Mouse (Mus musculus) ES-E14 (cell line): ENCODE measurements at regions not wholly inside any gene's neighbourhood (a gene's known extent, or its start where the extent isn't known, plus 50 kb on each side); places are given as distances from the start of the nearest gene placed in this dataset.

ENCODE experiments used
- DNase-seq: peaks from one replicate; pipeline ENCODE4 v3.0.0-alpha.2; 2013; ENCODE audit warnings: low read depth, low spot score
- H3K27ac ChIP-seq: 2 replicates; pipeline ENCODE4 v1.5.1; 2012; ENCODE audit warnings: low read depth, mild to moderate bottlenecking, low read length, moderate library complexity, mixed read lengths; ENCODE audit not compliant: poor library complexity, insufficient read depth, severe bottlenecking
- H3K36me3 ChIP-seq: 2 replicates; pipeline ENCODE4 v1.6.1; 2012; ENCODE audit warnings: mild to moderate bottlenecking, low read length, moderate library complexity, mixed read lengths; ENCODE audit not compliant: control insufficient read depth, poor library complexity, insufficient read depth, severe bottlenecking
- H3K4me1 ChIP-seq, 2 experiments: fragments of 150-350 bp in 1 of 2; sonication (generic) in 1 of 2; 2 replicates each; pipeline ENCODE4 v1.6.1; 2012; ENCODE audit warnings: low read length in 2 of 2, mild to moderate bottlenecking in 1 of 2, mixed read lengths in 1 of 2; ENCODE audit not compliant: control insufficient read depth in 2 of 2, insufficient read depth in 2 of 2, poor library complexity in 1 of 2
- H3K4me3 ChIP-seq, 2 experiments: fragments of 150-350 bp in 1 of 2; sonication (generic) in 1 of 2; 2 replicates each; pipeline ENCODE4 v1.5.1; 2012; ENCODE audit warnings: low read length in 2 of 2, low read depth in 1 of 2, mild to moderate bottlenecking in 1 of 2, mixed read lengths in 1 of 2; ENCODE audit not compliant: insufficient read depth in 1 of 2, poor library complexity in 1 of 2, severe bottlenecking in 1 of 2
- H3K9ac ChIP-seq: 2 replicates; pipeline ENCODE4 v1.6.1; 2012; ENCODE audit warnings: low read depth, mild to moderate bottlenecking, low read length, mixed read lengths; ENCODE audit not compliant: poor library complexity, insufficient read depth, severe bottlenecking
- H3K9me3 ChIP-seq: fragments of 150-350 bp; sonication (generic); 2 replicates; pipeline ENCODE4 v1.6.1; 2012; ENCODE audit warnings: low read depth, mild to moderate bottlenecking, low read length; ENCODE audit not compliant: control insufficient read depth, insufficient read depth
- CHD2 ChIP-seq: IDR thresholded peaks from 2 replicates; pipeline ENCODE4 v1.6.1; 2014; ENCODE audit warnings: mild to moderate bottlenecking, low read depth, low read length, inconsistent platforms
- HCFC1 ChIP-seq: IDR thresholded peaks from 2 replicates; pipeline ENCODE4 v1.6.1; 2012; ENCODE audit warnings: low read length, inconsistent platforms, borderline replicate concordance; ENCODE audit not compliant: insufficient read depth
- MAFK ChIP-seq: IDR thresholded peaks from 2 replicates; pipeline ENCODE4 v1.6.1; 2014; ENCODE audit warnings: mild to moderate bottlenecking, low read depth, low read length, inconsistent platforms; ENCODE audit not compliant: insufficient read depth
- ZC3H11A ChIP-seq: IDR thresholded peaks from 2 replicates; pipeline ENCODE4 v1.6.1; 2012; ENCODE audit warnings: low read depth, mild to moderate bottlenecking, inconsistent platforms, low read length, borderline replicate concordance
- ZNF384 ChIP-seq: IDR thresholded peaks from 2 replicates; pipeline ENCODE4 v1.6.1; 2012; ENCODE audit warnings: low read depth, low read length, inconsistent platforms
- in situ Hi-C, 2 experiments: fragments of 600-800 bp; cut with MboI; formaldehyde crosslinking; loops; one replicate each; pipeline ENCODE4 v1.15.1; 2025; ENCODE audit warnings: low sequenced_read_pairs in 2 of 2, inconsistent platforms in 1 of 2; ENCODE audit not compliant: unreplicated experiment in 2 of 2

- Histone ChIP-seq H3K9me3 (no peaks in the 10 kb centered on the region), H3K27ac (no peak overlapping the region), H3K4me1 (no peaks in the 10 kb centered on the region), H3K36me3 (no peaks in the 10 kb centered on the region), H3K9ac (no peak overlapping the region), H3K4me3 (no peak overlapping the region)
- DNase-seq, result no peak
- TF ChIP-seq MAFK (no peak), CHD2 (no peak), ZC3H11A (no peak), ZNF384 (no peak), HCFC1 (no peak)
- in situ Hi-C loops, result no loop called here
These were observed 79.2 kb downstream of the Efnb1 start for GRCm38 (mm10) chrX:99215111-99215510.

- in situ Hi-C loops, result no loop called here
- no peak for DNase-seq
- Histone ChIP-seq H3K4me3 (no peak overlapping the region), H3K27ac (no peak overlapping the region), H3K4me1 (no peaks in the 10 kb centered on the region), H3K9ac (no peak overlapping the region), H3K9me3 (no peaks in the 10 kb centered on the region), H3K36me3 (no peaks in the 10 kb centered on the region)
- TF ChIP-seq ZNF384, result no peak
These were observed 77.7 kb downstream of the Efnb1 start for GRCm38 (mm10) chrX:99213565-99214153.

DNA sequence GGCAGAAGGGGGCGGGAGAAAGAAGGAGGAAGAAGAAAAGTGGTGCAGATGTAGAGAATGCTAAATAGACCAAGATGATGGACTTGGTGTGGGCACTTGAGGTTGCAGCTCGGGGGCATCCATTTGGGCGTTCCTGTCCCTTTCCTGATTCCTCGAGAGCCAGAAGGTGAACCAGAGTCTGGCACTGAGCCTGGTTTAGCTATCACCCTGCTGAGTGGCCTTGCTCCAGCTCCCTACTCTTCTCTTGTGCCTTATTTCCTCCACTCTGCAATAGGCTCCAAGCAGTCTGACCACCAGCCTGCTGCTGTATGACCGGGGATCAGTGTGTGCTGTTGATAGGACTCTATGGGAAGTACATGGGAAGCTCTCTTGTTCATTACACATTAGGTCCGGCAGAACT, 68.1 kb downstream of the Efnb1 start:
- no peak overlapping the region for H3K4me3 ChIP-seq
- H3K36me3 ChIP-seq, result no peaks in the 10 kb centered on the region
- no peaks in the 10 kb centered on the region for H3K4me1 ChIP-seq
- H3K9ac ChIP-seq, result no peak overlapping the region
- no peak for DNase-seq
- TF ChIP-seq MAFK (no peak), ZC3H11A (no peak), ZNF384 (no peak), CHD2 (no peak), HCFC1 (no peak)
- H3K9me3 ChIP-seq, result no peaks in the 10 kb centered on the region
- no peak overlapping the region for H3K27ac ChIP-seq
- in situ Hi-C loops, result no loop called here

DNA sequence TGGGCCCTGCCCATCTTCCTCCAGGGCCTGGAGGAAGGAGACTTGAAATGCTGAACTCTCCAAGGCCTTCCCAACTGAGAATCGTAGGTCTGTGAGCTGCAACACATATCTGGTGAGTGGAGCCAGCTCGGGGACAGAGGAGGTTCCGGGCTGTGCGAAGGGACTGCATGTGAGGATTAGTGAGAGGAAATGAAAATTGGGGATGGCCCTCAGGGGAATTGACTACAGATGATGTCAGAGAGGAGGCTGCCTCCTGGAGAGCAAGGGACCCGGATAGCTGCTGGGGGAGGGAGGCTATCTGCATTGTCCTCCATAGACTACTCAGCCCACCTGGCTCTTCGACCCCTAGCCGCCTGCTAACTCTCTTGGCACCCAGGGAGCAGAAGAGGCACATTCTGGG, 65.2 kb downstream of the Efnb1 start:
- H3K36me3 ChIP-seq, result no peaks in the 10 kb centered on the region
- H3K4me3 ChIP-seq, result no peak overlapping the region
- no peak overlapping the region for H3K27ac ChIP-seq
- TF ChIP-seq MAFK, result no peak
- no peak for TF ChIP-seq ZNF384
- no peak for TF ChIP-seq ZC3H11A
- TF ChIP-seq HCFC1, result no peak
- TF ChIP-seq CHD2, result no peak
- DNase-seq, result no peak
- no peak overlapping the region for H3K9ac ChIP-seq
- in situ Hi-C loops, result no loop called here
- H3K4me1 ChIP-seq, result no peaks in the 10 kb centered on the region
- H3K9me3 ChIP-seq, result no peaks in the 10 kb centered on the region

GRCm38 (mm10) chrX:99199669-99200068, 63.7 kb downstream of the Efnb1 start:
- Histone ChIP-seq H3K36me3 (no peaks in the 10 kb centered on the region), H3K4me1 (no peaks in the 10 kb centered on the region), H3K9me3 (no peaks in the 10 kb centered on the region), H3K9ac (no peak overlapping the region), H3K27ac (no peak overlapping the region), H3K4me3 (no peak overlapping the region)
- DNase-seq, result no peak
- TF ChIP-seq MAFK, result no peak
- TF ChIP-seq CHD2, result no peak
- TF ChIP-seq ZNF384, result no peak
- TF ChIP-seq HCFC1, result no peak
- no peak for TF ChIP-seq ZC3H11A
- in situ Hi-C loops, result no loop called here
